Mouse (Mus musculus) natural killer cell, adult 2 months (primary cell): Measurements from ENCODE around the gene Nprl3.

Source experiments
- DNase-seq, 2 experiments: peaks; one replicate each; pipeline ENCODE4 v3.0.0; 2022; ENCODE audit warnings: low spot score in 2 of 2

Gene Nprl3

GRCm38 (mm10) chr11:32198256-32198955, 69.1 kb downstream of the Nprl3 start:
- no peak for DNase-seq

- DNase-seq, result no peak
These were observed 69.7 kb downstream of the Nprl3 start for GRCm38 (mm10) chr11:32197766-32198165.

GRCm38 (mm10) chr11:32196727-32197126, 70.8 kb downstream of the Nprl3 start:
- no peak for DNase-seq

- no peak for DNase-seq
These were observed 71.5 kb downstream of the Nprl3 start for GRCm38 (mm10) chr11:32195867-32196540.

GRCm38 (mm10) chr11:32194626-32195025, 72.9 kb downstream of the Nprl3 start:
- no peak for DNase-seq

GRCm38 (mm10) chr11:32194086-32194485, 73.4 kb downstream of the Nprl3 start:
- no peak for DNase-seq

GRCm38 (mm10) chr11:32193156-32193555, 74.4 kb downstream of the Nprl3 start:
- DNase-seq, result no peak

- DNase-seq, result no peak
These were observed 76.8 kb downstream of the Nprl3 start for GRCm38 (mm10) chr11:32190603-32191110.

GRCm38 (mm10) chr11:32190119-32190518, 77.4 kb downstream of the Nprl3 start:
- no peak for DNase-seq

GRCm38 (mm10) chr11:32189434-32189833, 78.1 kb downstream of the Nprl3 start:
- no peak for DNase-seq

GRCm38 (mm10) chr11:32188881-32189280, 78.6 kb downstream of the Nprl3 start:
- DNase-seq, result no peak

- no peak for DNase-seq
These were observed 80.3 kb downstream of the Nprl3 start for GRCm38 (mm10) chr11:32187256-32187655.

- no peak for DNase-seq
These were observed 81.5 kb downstream of the Nprl3 start for GRCm38 (mm10) chr11:32186031-32186430.

GRCm38 (mm10) chr11:32184469-32184868, 83.0 kb downstream of the Nprl3 start:
- no peak for DNase-seq

- DNase-seq, result peak; percentile 45 to 67
These were observed 85.3 kb downstream of the Nprl3 start for GRCm38 (mm10) chr11:32181973-32182868.

- no peak for DNase-seq
These were observed 86.3 kb downstream of the Nprl3 start for GRCm38 (mm10) chr11:32181246-32181645.

- no peak for DNase-seq
These were observed 89.0 kb downstream of the Nprl3 start for GRCm38 (mm10) chr11:32178506-32178905.
